ENCODE assay signal across 23 mouse cellular contexts in the genomic region with DNA sequence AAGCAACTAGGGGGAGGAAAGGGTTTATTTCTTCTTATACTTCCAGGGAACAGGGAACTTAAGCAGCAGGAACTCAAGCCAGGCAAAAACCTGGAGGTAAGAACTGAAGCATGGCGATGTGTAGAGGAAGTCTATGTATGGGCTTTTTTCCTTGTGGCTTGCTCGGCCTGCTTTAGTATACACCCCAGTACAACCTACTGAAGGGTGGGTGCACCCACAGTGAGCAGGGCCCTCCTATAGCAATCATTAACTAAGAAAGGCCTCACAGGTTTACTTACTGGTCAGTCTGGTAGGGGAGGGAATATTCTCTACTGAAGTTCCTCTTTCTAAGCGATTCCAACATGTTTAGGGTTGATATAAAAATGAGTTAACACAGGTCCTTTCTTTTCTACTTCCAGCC.
DNase-seq lines count a peak whose midpoint lies in the region; ATAC-seq and TF ChIP-seq lines count a peak whose summit lies in the region.
"Had no signal": no experiment of that assay in that cellular context is flagged by ENCODE, and none has a peak within 500 bp of the region (broad histone marks: within the 10 kb centered on the region; RNA-seq: fewer than 3 reads in every experiment).

No protein-coding gene starts in this region.

- intact Hi-C loops in heart, postnatal 10 days (cut with DNase I) = no loop called here

- no peaks in the 10 kb centered on the region for H3K9me3 ChIP-seq in kidney, embryonic 16.5 days (ENCODE audit: low read length)
- H3K9me3 ChIP-seq in liver, embryonic 13.5 days (replicated peaks) = no peaks in the 10 kb centered on the region
- no peaks in the 10 kb centered on the region for H3K9me3 ChIP-seq in liver, postnatal 0 days (ENCODE audit: low read length)
- H3K9me3 ChIP-seq in intestine, embryonic 16.5 days (ENCODE audit: control insufficient read depth, low read length) = no peaks in the 10 kb centered on the region
- H3K9me3 ChIP-seq in stomach, embryonic 16.5 days (replicated peaks; ENCODE audit: control insufficient read depth, low read length) = no peaks in the 10 kb centered on the region
- H3K9me3 ChIP-seq: embryonic facial prominence, embryonic 15.5 days; forebrain, embryonic 10.5 days; hindbrain, embryonic 10.5 days had no signal

- H3K9ac ChIP-seq in kidney, embryonic 16.5 days (replicated peaks; ENCODE audit: low read length) = no peak overlapping the region
- no peak overlapping the region for H3K9ac ChIP-seq in liver, embryonic 13.5 days
- H3K9ac ChIP-seq in liver, postnatal 0 days (replicated peaks) = no peak overlapping the region
- H3K9ac ChIP-seq in intestine, embryonic 16.5 days (ENCODE audit: low read depth, low read length) = no peak overlapping the region
- no peak overlapping the region for H3K9ac ChIP-seq in stomach, embryonic 16.5 days (ENCODE audit: low read length)
- H3K9ac ChIP-seq: embryonic facial prominence, embryonic 15.5 days; hindbrain, embryonic 14.5 days had no signal

- no peak overlapping the region for H3K4me3 ChIP-seq in kidney, embryonic 16.5 days (ENCODE audit: low read length)
- no peak overlapping the region for H3K4me3 ChIP-seq in kidney, adult 2 months (ENCODE audit: insufficient read depth, low read depth, low read length)
- H3K4me3 ChIP-seq in liver, embryonic 13.5 days (replicated peaks) = no peak overlapping the region
- no peak overlapping the region for H3K4me3 ChIP-seq in liver, postnatal 0 days (ENCODE audit: low read depth, low read length)
- no peak overlapping the region for H3K4me3 ChIP-seq in intestine, embryonic 16.5 days (ENCODE audit: low read length)
- H3K4me3 ChIP-seq in stomach, embryonic 16.5 days (replicated peaks; ENCODE audit: low read length) = no peak overlapping the region
- H3K4me3 ChIP-seq: embryonic facial prominence, embryonic 15.5 days; erythroblast, embryonic 14.5 days; forebrain, embryonic 10.5 days; gastrocnemius, adult 2 months; hindbrain, embryonic 10.5 days had no signal

- H3K27ac ChIP-seq in kidney, embryonic 16.5 days (ENCODE audit: low read length) = peak overlapping the region; percentile 35
- no peak overlapping the region for H3K27ac ChIP-seq in kidney, adult 2 months (ENCODE audit: insufficient read depth, low read depth, low read length)
- no peak overlapping the region for H3K27ac ChIP-seq in liver, embryonic 13.5 days
- no peak overlapping the region for H3K27ac ChIP-seq in liver, postnatal 0 days (ENCODE audit: low read depth)
- no peak overlapping the region for H3K27ac ChIP-seq in intestine, embryonic 16.5 days (ENCODE audit: low read length)
- H3K27ac ChIP-seq in stomach, embryonic 16.5 days (ENCODE audit: low read length) = no peak overlapping the region
- H3K27ac ChIP-seq: embryonic facial prominence, embryonic 15.5 days; forebrain, embryonic 10.5 days; gastrocnemius, adult 2 months; hindbrain, embryonic 10.5 days; hindbrain, embryonic 14.5 days had no signal

- 74% methylated on average over 3 of the region's 3 CpGs for WGBS in kidney, embryonic 16.5 days
- 63% methylated on average over 3 of the region's 3 CpGs for WGBS in kidney, adult 2 months
- WGBS in liver, embryonic 13.5 days (ENCODE audit: insufficient replicate concordance) = 69% methylated on average over 3 of the region's 3 CpGs
- WGBS in liver, postnatal 0 days (ENCODE audit: insufficient replicate concordance) = 52% methylated on average over 3 of the region's 3 CpGs
- WGBS in intestine, embryonic 16.5 days = 57% methylated on average over 3 of the region's 3 CpGs
- WGBS in stomach, embryonic 16.5 days = 71% methylated on average over 3 of the region's 3 CpGs

- H3K36me3 ChIP-seq in kidney, embryonic 16.5 days (ENCODE audit: insufficient read depth, low read length) = no peaks in the 10 kb centered on the region
- no peaks in the 10 kb centered on the region for H3K36me3 ChIP-seq in kidney, adult 2 months (ENCODE audit: control insufficient read depth, insufficient read depth, low read length)
- no peaks in the 10 kb centered on the region for H3K36me3 ChIP-seq in liver, embryonic 13.5 days
- no peaks in the 10 kb centered on the region for H3K36me3 ChIP-seq in liver, postnatal 0 days (replicated peaks; ENCODE audit: insufficient read depth, low read length)
- no peaks in the 10 kb centered on the region for H3K36me3 ChIP-seq in intestine, embryonic 16.5 days (ENCODE audit: control insufficient read depth, insufficient read depth, low read length)
- H3K36me3 ChIP-seq in stomach, embryonic 16.5 days (ENCODE audit: control insufficient read depth, insufficient read depth, low read length) = no peaks in the 10 kb centered on the region
- H3K36me3 ChIP-seq: embryonic facial prominence, embryonic 15.5 days; forebrain, embryonic 10.5 days; hindbrain, embryonic 10.5 days had no signal

- no peak for TF ChIP-seq POLR2A in kidney, adult 2 months (IDR thresholded peaks at IDR 0.05; ENCODE audit: low read depth, low read length)

- no peaks in the 10 kb centered on the region for H3K27me3 ChIP-seq in kidney, embryonic 16.5 days (ENCODE audit: insufficient read depth, low read length)
- no peaks in the 10 kb centered on the region for H3K27me3 ChIP-seq in kidney, adult 2 months (replicated peaks; ENCODE audit: control insufficient read depth, insufficient read depth, low read length)
- H3K27me3 ChIP-seq in liver, embryonic 13.5 days = no peaks in the 10 kb centered on the region
- no peaks in the 10 kb centered on the region for H3K27me3 ChIP-seq in liver, postnatal 0 days (ENCODE audit: insufficient read depth, low read length)
- H3K27me3 ChIP-seq in intestine, embryonic 16.5 days (replicated peaks; ENCODE audit: control insufficient read depth, insufficient read depth, low read length) = no peaks in the 10 kb centered on the region
- no peaks in the 10 kb centered on the region for H3K27me3 ChIP-seq in stomach, embryonic 16.5 days (ENCODE audit: control insufficient read depth, insufficient read depth, low read length)
- H3K27me3 ChIP-seq: CH12.LX; embryonic facial prominence, embryonic 15.5 days had no signal

- H3K4me2 ChIP-seq in kidney, embryonic 16.5 days (replicated peaks; ENCODE audit: low read depth, low read length) = no peak overlapping the region
- H3K4me2 ChIP-seq in liver, embryonic 13.5 days = no peak overlapping the region
- no peak overlapping the region for H3K4me2 ChIP-seq in liver, postnatal 0 days (ENCODE audit: low read depth, low read length)
- H3K4me2 ChIP-seq in intestine, embryonic 16.5 days (ENCODE audit: low read depth, low read length) = no peak overlapping the region
- H3K4me2 ChIP-seq in stomach, embryonic 16.5 days (ENCODE audit: low read depth, low read length) = no peak overlapping the region
- H3K4me2 ChIP-seq: embryonic facial prominence, embryonic 15.5 days; hindbrain, embryonic 14.5 days had no signal

- DNase-seq in kidney, adult 2 months = no peak
- DNase-seq in liver, embryonic 13.5 days = no peak
- DNase-seq in liver, postnatal 0 days = no peak
- no peak for DNase-seq in cerebellum, adult 8-10 months
- no peak for DNase-seq in heart, postnatal 10 days
- DNase-seq: adrenal gland, adult 2 months; adrenal gland, postnatal 25 days; cerebellum, adult 18-20 months; cerebellum, postnatal 10 days; embryo, embryonic 11 days; gastrocnemius, adult 2 months; gastrocnemius, postnatal 36 days; heart, postnatal 14 days had no signal

- ATAC-seq in kidney, embryonic 16.5 days (ENCODE audit: low FRiP score, low TSS enrichment) = peak; percentile 86
- ATAC-seq in liver, embryonic 13.5 days (ENCODE audit: low read depth) = peak; percentile 66; the same call in 1 of the 2 replicates
- no peak for ATAC-seq in liver, postnatal 0 days
- ATAC-seq in intestine, embryonic 16.5 days = peak; percentile 97
- peak; percentile 89 for ATAC-seq in stomach, embryonic 16.5 days (ENCODE audit: insufficient read depth, low FRiP score)
- ATAC-seq: forebrain, embryonic 14.5 days had no signal

- TF ChIP-seq CTCF in kidney, adult 2 months (conservative IDR thresholded peaks at IDR 0.05; ENCODE audit: insufficient read depth, insufficient read length, low read depth, low read length) = no peak
- TF ChIP-seq CTCF in liver, postnatal 0 days (IDR thresholded peaks at IDR 0.05; ENCODE audit: low read depth) = no peak

- TF ChIP-seq EP300 in liver, postnatal 0 days (IDR thresholded peaks at IDR 0.05; ENCODE audit: low read depth) = no peak

- no peaks in the 10 kb centered on the region for H3K4me1 ChIP-seq in kidney, embryonic 16.5 days (ENCODE audit: insufficient read depth, low read length)
- no peaks in the 10 kb centered on the region for H3K4me1 ChIP-seq in kidney, adult 2 months (ENCODE audit: control insufficient read depth, insufficient read depth, low read length)
- H3K4me1 ChIP-seq in liver, embryonic 13.5 days (replicated peaks) = no peaks in the 10 kb centered on the region
- no peaks in the 10 kb centered on the region for H3K4me1 ChIP-seq in liver, postnatal 0 days (ENCODE audit: insufficient read depth)
- H3K4me1 ChIP-seq in intestine, embryonic 16.5 days (ENCODE audit: control insufficient read depth, insufficient read depth, low read length) = no peaks in the 10 kb centered on the region
- H3K4me1 ChIP-seq in stomach, embryonic 16.5 days (ENCODE audit: control insufficient read depth, insufficient read depth, low read length) = no peaks in the 10 kb centered on the region
- H3K4me1 ChIP-seq: embryonic facial prominence, embryonic 15.5 days had no signal
